Mouse (Mus musculus) ES-E14 (cell line): Measurements from ENCODE around the gene Cpne6. TPM values are rescaled to one million over a fixed set of nuclear protein-coding genes. Genes with fewer than 3 reads are reported as not detected.
A peak's percentile ranks its signal among the peaks of the same experiment; 100 is the strongest.

Experiments used
- DNase-seq: peaks from one replicate; pipeline ENCODE4 v3.0.0-alpha.2; 2013; ENCODE audit warnings: low read depth, low spot score
- H3K27ac ChIP-seq: 2 replicates; pipeline ENCODE4 v1.5.1; 2012; ENCODE audit warnings: low read depth, mild to moderate bottlenecking, low read length, moderate library complexity, mixed read lengths; ENCODE audit not compliant: poor library complexity, insufficient read depth, severe bottlenecking
- H3K36me3 ChIP-seq: 2 replicates; pipeline ENCODE4 v1.6.1; 2012; ENCODE audit warnings: mild to moderate bottlenecking, low read length, moderate library complexity, mixed read lengths; ENCODE audit not compliant: control insufficient read depth, poor library complexity, insufficient read depth, severe bottlenecking
- H3K4me1 ChIP-seq, 2 experiments: fragments of 150-350 bp in 1 of 2; sonication (generic) in 1 of 2; 2 replicates each; pipeline ENCODE4 v1.6.1; 2012; ENCODE audit warnings: low read length in 2 of 2, mild to moderate bottlenecking in 1 of 2, mixed read lengths in 1 of 2; ENCODE audit not compliant: control insufficient read depth in 2 of 2, insufficient read depth in 2 of 2, poor library complexity in 1 of 2
- H3K4me3 ChIP-seq, 2 experiments: fragments of 150-350 bp in 1 of 2; sonication (generic) in 1 of 2; 2 replicates each; pipeline ENCODE4 v1.5.1; 2012; ENCODE audit warnings: low read length in 2 of 2, low read depth in 1 of 2, mild to moderate bottlenecking in 1 of 2, mixed read lengths in 1 of 2; ENCODE audit not compliant: insufficient read depth in 1 of 2, poor library complexity in 1 of 2, severe bottlenecking in 1 of 2
- H3K9ac ChIP-seq: 2 replicates; pipeline ENCODE4 v1.6.1; 2012; ENCODE audit warnings: low read depth, mild to moderate bottlenecking, low read length, mixed read lengths; ENCODE audit not compliant: poor library complexity, insufficient read depth, severe bottlenecking
- H3K9me3 ChIP-seq: fragments of 150-350 bp; sonication (generic); 2 replicates; pipeline ENCODE4 v1.6.1; 2012; ENCODE audit warnings: low read depth, mild to moderate bottlenecking, low read length; ENCODE audit not compliant: control insufficient read depth, insufficient read depth
- CHD2 ChIP-seq: IDR thresholded peaks from 2 replicates; pipeline ENCODE4 v1.6.1; 2014; ENCODE audit warnings: mild to moderate bottlenecking, low read depth, low read length, inconsistent platforms
- HCFC1 ChIP-seq: IDR thresholded peaks from 2 replicates; pipeline ENCODE4 v1.6.1; 2012; ENCODE audit warnings: low read length, inconsistent platforms, borderline replicate concordance; ENCODE audit not compliant: insufficient read depth
- MAFK ChIP-seq: IDR thresholded peaks from 2 replicates; pipeline ENCODE4 v1.6.1; 2014; ENCODE audit warnings: mild to moderate bottlenecking, low read depth, low read length, inconsistent platforms; ENCODE audit not compliant: insufficient read depth
- ZC3H11A ChIP-seq: IDR thresholded peaks from 2 replicates; pipeline ENCODE4 v1.6.1; 2012; ENCODE audit warnings: low read depth, mild to moderate bottlenecking, inconsistent platforms, low read length, borderline replicate concordance
- ZNF384 ChIP-seq: IDR thresholded peaks from 2 replicates; pipeline ENCODE4 v1.6.1; 2012; ENCODE audit warnings: low read depth, low read length, inconsistent platforms
- in situ Hi-C, 2 experiments: fragments of 600-800 bp; cut with MboI; formaldehyde crosslinking; loops; one replicate each; pipeline ENCODE4 v1.15.1; 2025; ENCODE audit warnings: low sequenced_read_pairs in 2 of 2, inconsistent platforms in 1 of 2; ENCODE audit not compliant: unreplicated experiment in 2 of 2
- total RNA-seq: library from RNA; depleted of rRNA; stranded (reverse); fragments of 300-350 nt; gene quantifications from 2 replicates; pipeline ENCODE4 v1.2.3, GENCODE M21; 2012

The Cpne6 gene
- total RNA-seq, 1 experiment, result not detected

DNA sequence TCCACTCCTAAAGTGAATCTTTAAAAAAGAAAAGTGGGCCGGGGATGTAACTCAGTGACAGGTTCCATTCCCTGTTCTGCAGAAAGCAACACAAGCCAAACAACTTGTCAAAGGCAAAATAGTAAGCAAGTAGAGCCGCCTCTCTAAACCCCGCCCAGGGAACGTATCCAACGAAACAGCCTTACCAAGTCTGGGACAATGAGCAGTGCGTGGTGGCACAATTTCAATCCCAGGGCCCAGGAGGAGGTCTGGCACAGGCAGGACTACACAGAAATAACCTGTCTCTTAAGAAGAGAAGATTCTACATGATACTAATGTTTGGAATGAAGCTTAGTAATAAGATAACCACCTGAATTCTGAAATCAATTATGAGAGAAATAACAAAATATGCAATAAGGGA lies 39.9 kb downstream of the Cpne6 start:
- peaks cover 8 to 18% of the 10 kb centered on the region in 2 experiments for H3K4me1 ChIP-seq
- no peak for DNase-seq
- no peak overlapping the region for H3K9ac ChIP-seq
- TF ChIP-seq ZNF384 (no peak), MAFK (no peak), CHD2 (no peak), HCFC1 (no peak), ZC3H11A (no peak)
- no peak overlapping the region for H3K4me3 ChIP-seq
- H3K36me3 ChIP-seq, result peaks cover 25% of the 10 kb centered on the region; the same call in 1 of the 2 replicates
- in situ Hi-C loops, result no loop called here
- H3K9me3 ChIP-seq, result no peaks in the 10 kb centered on the region
- no peak overlapping the region; the same call in 1 of the 2 replicates for H3K27ac ChIP-seq

DNA sequence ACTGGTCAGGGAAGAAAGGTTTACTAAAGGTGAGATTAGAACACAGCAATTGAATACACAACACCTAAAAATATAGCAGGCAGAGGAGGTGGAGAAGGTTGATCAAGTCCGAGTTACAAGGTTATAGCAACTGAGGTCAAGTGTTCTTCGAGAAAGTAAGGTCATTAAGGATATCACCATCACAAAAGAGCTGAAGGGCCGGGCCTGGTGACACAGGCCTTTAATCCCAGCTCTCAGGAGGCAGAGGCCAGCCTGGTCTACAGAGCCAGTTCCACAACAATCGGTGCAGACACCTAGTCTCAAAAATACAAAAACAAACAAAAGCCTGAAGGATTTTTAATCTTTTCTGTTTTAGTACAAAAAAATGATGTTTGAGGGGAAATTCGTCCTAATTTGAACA lies 41.1 kb downstream of the Cpne6 start:
- peak overlapping the region; percentile 71; the same call in 1 of the 2 replicates for H3K27ac ChIP-seq
- H3K36me3 ChIP-seq, result peaks cover 19% of the 10 kb centered on the region; the same call in 1 of the 2 replicates
- peaks cover 8 to 18% of the 10 kb centered on the region in 2 experiments for H3K4me1 ChIP-seq
- in situ Hi-C loops, result no loop called here
- H3K9ac ChIP-seq, result no peak overlapping the region
- H3K4me3 ChIP-seq, result no peak overlapping the region
- DNase-seq, result no peak
- TF ChIP-seq ZC3H11A (no peak), ZNF384 (no peak), MAFK (no peak), CHD2 (no peak), HCFC1 (no peak)
- no peaks in the 10 kb centered on the region for H3K9me3 ChIP-seq

DNA sequence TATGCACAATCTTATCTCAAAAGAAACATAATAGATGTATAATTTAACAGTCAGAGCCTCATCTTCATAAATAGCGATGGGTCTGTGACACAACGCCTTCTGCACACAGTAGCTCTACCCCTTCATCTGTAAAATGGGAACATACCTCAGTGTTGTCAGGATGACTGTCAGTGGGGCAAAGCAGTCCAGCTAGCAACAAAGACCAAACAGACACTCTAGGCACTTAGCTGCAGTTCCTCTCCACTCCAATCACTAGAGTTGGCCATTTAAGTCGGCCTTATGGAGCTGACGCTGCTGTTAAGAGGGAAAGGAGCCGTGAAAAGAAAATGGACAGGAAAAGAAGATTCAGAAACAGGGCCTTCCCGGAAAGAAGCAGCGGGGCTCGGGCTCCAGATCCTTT lies 41.5 kb downstream of the Cpne6 start:
- TF ChIP-seq ZNF384, result no peak
- TF ChIP-seq HCFC1, result no peak
- no peak for TF ChIP-seq MAFK
- TF ChIP-seq ZC3H11A, result no peak
- TF ChIP-seq CHD2, result no peak
- H3K27ac ChIP-seq, result peak overlapping the region; percentile 71; the same call in 1 of the 2 replicates
- in situ Hi-C loops, result no loop called here

DNA sequence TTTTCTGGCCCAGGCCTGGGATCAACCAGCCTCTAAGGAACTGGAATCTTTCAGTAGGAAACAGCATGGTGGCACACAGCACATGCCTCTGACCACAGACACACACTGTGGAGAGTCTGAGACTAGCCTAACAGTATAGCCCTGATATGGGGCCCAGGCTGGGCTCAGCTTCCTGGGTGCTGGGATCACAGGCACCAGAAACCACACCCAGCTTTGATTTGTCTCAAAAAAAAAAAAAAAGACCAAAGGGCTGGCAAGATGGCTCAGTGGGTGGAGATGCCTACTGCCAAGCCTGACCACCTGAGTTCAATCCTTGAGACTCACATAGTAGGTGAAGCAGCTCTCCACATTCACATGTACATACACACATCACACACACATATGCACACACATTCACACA lies 44.4 kb downstream of the Cpne6 start:
- Histone ChIP-seq H3K27ac (no peak overlapping the region), H3K9ac (no peak overlapping the region), H3K4me3 (no peak overlapping the region), H3K36me3 (no peaks in the 10 kb centered on the region), H3K9me3 (no peaks in the 10 kb centered on the region), H3K4me1 (peaks cover 8 to 11% of the 10 kb centered on the region in 2 experiments)
- TF ChIP-seq CHD2 (no peak), ZC3H11A (no peak), ZNF384 (0 out of 2 replicates have a peak, but pooled peaks have one; percentile 22), HCFC1 (no peak), MAFK (no peak)
- no peak for DNase-seq
- in situ Hi-C loops, result no loop called here

More for the DNA sequence above, 41.5 kb downstream of the Cpne6 start:
- H3K9me3 ChIP-seq, result no peaks in the 10 kb centered on the region
- peaks cover 16% of the 10 kb centered on the region; the same call in 1 of the 2 replicates for H3K36me3 ChIP-seq
- no peak overlapping the region for H3K4me3 ChIP-seq
- peaks cover 8 to 18% of the 10 kb centered on the region in 2 experiments for H3K4me1 ChIP-seq
- DNase-seq, result no peak
- peak overlapping the region; percentile 30; the same call in 1 of the 2 replicates for H3K9ac ChIP-seq
